Mouse (Mus musculus): ENCODE data around the gene Arhgef1. TPM values are rescaled to one million over a fixed set of nuclear protein-coding genes. Genes with fewer than 3 reads are reported as not detected.
"Not testable (repeated sequence)": the region's sequence is repeated elsewhere in the genome, so short reads cannot be mapped to it uniquely, and the experiment has no call there.

Arhgef1 gene
- total RNA-seq, 1 experiment from 2014 or later = 138 TPM

GRCm38 (mm10) chr7:24890281-24891216 lies 12.2 kb upstream of the Arhgef1 start:
- peak; percentile 66 for DNase-seq

- no peak for DNase-seq
Measured at GRCm38 (mm10) chr7:24891241-24892124, 11.2 kb upstream of the Arhgef1 start.

GRCm38 (mm10) chr7:24892125-24892583 lies 10.6 kb upstream of the Arhgef1 start:
- no peak for DNase-seq

- DNase-seq = not testable (repeated sequence)
Measured at GRCm38 (mm10) chr7:24895749-24896148, 7.0 kb upstream of the Arhgef1 start.

GRCm38 (mm10) chr7:24896269-24896668 lies 6.4 kb upstream of the Arhgef1 start:
- DNase-seq = no peak

DNA sequence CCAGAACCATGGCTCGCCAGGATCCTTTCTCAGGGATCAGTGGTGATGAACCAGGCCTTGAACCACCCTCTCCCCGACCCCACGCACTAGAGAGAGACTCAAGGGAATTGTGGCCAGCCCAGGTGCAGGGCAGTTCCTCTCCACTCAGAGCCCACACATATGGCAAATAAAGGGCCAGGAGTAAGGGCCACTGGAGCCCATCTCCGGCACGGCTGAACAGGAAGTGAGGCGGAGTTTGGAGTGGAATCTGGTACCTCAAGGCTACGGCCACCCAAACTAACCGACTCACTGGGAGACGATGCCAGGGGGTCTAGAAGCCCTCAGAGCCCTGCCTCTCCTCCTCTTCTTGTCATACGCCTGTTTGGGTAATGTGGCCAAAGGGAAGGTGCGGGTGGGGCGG lies 5.5 kb upstream of the Arhgef1 start, which contains the start of gene Cd79a:
Gene Cd79a (plus strand): TSS at position 158 of the 400 bp plus-strand sequence.
- no peak for DNase-seq

- no peak for DNase-seq
Measured at GRCm38 (mm10) chr7:24897959-24898358, 4.8 kb upstream of the Arhgef1 start.

DNA sequence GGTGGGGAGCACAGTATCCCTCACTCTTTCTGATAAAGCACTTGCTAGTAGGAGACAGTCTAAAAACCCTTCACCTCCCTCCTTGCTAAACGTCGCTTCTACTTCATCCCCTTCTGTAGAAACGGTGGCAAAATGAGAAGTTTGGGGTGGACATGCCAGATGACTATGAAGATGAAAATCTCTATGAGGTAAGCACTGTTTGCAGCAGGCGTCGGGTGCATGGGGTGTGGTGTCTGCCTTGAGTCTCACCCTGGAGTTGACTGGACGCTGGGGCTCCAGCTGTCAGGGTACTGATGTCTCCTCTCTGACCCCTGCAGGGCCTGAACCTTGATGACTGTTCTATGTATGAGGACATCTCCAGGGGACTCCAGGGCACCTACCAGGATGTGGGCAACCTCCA lies 1.6 kb upstream of the Arhgef1 start:
- DNase-seq = no peak

GRCm38 (mm10) chr7:24901842-24902241 lies 870 bp upstream of the Arhgef1 start:
- no peak for DNase-seq

DNA sequence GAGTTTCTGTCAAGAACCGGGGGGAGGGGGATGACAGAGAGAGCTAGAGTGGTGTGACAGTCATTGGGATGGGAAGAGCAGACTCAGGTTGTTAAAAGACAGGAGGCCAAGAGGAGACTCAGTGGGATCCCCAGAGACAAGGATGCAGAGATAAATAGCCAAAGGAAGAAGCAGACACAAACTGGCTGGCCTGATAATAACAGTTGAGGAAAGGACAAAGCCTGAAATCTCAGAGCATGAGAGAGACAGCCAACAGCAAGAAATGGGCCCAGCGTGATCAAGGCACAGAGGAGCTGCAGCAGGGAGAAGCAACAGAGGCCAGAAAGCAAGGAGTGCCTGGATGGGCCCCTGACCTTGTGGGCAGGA lies 465 bp upstream of the Arhgef1 start:
- DNase-seq = no peak

DNA sequence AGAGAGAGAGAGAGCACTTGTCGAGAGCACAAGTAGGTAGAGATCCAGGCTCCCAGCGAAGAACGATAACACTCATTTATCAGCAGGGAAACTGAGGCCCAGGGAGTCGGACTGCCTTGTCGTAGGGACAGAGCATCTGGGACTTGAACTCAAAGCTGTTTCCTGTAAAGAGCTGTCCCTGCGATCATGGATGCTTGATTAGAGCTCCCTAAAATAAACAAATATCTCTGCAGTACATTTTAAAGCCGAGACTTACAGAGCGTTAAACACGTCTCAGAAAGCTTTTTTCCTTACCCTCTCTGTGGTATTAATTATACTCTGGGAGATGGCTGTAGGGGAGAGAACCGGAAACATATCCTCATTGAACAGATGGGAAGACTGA lies 723 bp downstream of the Arhgef1 start:
- DNase-seq = no peak

DNA sequence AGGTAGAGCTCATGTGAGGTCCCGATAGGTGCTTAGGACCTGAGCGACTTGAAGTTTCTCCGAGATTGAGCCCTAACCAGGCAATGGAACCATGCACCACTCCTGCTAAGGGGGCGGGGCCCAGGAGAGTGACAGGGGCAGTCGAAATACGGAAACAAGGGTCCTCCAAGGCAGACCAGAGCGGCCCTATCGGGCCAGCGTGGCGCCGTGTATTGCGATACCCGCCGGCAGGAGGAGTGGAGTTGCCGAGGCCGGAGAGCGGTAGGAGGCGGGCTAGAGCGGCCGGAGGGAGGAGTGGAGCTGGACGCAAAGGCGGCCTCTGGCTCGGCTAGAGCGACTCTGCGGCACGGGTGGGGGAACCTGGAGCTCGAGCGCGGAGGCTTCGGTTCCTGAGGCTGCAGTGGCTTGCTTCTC lies 1.4 kb downstream of the Arhgef1 start:
- DNase-seq = peak; percentile 95

GRCm38 (mm10) chr7:24904936-24905335 lies 2.2 kb downstream of the Arhgef1 start:
- DNase-seq = peak; percentile 53

DNA sequence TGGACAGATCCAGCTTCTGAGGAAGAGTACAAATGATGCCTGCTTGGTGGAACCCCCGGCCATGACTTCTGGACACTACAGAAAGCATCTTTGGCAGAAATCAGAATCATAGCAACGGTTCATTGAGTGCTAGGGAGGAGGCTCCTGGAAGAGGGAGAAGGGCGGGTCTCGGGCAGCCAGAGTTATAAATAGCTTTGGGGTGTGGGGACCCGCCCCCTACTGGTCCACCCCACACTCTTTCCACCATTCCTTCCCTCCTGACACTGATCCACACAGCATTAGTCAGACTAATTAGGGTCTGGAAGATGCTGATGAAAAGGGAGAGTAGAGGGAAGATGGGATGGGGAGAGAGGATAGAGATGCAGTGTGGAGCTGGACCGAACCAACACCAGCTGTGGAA lies 3.8 kb downstream of the Arhgef1 start:
- DNase-seq = no peak

GRCm38 (mm10) chr7:24907211-24907748 lies 4.6 kb downstream of the Arhgef1 start:
- no peak for DNase-seq

GRCm38 (mm10) chr7:24912480-24912879 lies 9.8 kb downstream of the Arhgef1 start:
- DNase-seq = no peak

DNA sequence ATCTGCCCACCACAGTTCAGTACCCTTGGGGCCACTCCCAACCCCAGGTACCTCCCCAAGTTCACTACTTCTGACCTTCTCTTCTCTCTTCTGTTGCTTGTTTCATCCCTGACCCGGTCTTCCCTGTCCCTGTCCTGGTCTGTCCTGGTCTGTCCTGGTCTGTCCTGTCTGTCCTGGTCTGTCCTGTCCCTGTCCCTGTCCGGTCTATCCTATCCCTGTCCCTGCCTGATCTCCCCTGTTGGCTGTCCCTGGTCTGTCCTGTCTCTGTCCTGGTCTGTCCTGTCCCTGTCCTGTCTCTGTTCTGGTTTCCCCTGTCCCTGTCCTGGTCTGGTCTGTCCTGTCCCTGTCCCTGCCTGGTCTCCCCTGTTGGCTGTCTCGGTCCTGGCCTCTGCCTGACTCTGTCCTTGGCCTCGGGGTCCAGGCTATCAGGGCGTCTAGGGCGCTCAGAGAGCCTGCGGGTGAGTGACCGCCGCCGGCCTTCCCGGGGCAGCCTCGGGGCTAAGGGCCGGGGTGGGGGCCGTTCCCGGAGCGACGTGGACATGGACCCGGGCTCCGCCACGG lies 16.1 kb downstream of the Arhgef1 start:
- DNase-seq = no peak

DNA sequence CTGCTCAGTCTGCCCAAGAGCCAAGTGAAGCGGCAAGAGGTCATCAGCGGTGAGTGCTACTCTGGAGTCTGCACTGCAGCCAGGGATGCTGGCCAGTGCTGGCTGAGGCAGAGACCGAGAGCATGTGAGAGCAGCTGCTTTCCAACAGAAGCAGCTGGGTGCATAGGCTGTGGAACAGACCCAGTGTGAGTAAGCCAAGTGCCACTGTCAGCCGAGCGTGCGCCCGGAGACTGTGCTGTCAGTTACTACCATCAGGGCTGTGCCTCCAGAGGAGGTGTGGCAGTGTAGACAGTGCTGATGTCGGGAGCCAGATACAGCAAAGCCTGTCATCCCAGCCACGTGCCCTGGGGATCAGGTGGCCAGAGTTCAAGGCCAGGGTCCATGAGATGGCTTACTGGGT lies 17.0 kb downstream of the Arhgef1 start:
- no peak for DNase-seq

DNA sequence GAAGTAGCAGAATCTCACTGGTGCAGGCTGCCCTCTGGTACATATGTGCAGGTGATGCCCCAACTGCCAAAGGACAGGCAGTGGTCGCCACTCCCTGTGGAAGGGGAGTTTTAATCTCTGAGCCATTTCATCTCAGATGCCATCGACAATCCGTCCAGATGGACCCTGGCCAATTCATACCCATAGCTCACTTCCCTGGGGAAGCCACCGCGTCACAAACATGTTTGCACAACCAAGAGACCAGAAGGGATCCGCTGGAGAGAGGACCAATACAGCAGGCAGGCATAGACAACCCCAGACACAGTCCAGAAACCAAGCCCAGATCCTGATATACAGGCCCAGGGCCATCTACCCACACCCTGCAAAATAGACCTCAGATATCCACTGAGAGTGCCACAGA lies 27.8 kb downstream of the Arhgef1 start:
- no peak for DNase-seq

DNA sequence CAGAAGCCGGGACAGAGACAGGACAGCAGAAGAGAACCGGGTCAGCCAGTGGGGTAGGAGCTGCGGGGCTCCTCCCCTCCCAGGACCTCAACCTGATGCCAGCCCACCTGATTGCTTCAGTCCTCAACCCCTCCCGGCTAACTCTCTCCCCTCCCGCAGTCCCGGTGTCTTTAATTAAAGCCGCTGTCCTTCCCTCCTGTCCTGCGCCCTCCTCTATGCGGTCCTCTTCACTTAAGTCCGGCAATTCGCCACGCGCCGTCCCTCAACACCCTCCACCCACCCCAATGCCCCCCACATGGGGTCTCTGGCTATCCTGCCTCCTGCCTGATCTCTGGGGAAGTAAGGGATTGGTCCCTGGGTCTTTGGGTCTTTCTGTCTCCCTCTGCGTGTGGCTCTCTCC lies 28.9 kb downstream of the Arhgef1 start:
- DNase-seq = no peak

GRCm38 (mm10) chr7:24943641-24944040 lies 40.9 kb downstream of the Arhgef1 start:
- DNase-seq = no peak

DNA sequence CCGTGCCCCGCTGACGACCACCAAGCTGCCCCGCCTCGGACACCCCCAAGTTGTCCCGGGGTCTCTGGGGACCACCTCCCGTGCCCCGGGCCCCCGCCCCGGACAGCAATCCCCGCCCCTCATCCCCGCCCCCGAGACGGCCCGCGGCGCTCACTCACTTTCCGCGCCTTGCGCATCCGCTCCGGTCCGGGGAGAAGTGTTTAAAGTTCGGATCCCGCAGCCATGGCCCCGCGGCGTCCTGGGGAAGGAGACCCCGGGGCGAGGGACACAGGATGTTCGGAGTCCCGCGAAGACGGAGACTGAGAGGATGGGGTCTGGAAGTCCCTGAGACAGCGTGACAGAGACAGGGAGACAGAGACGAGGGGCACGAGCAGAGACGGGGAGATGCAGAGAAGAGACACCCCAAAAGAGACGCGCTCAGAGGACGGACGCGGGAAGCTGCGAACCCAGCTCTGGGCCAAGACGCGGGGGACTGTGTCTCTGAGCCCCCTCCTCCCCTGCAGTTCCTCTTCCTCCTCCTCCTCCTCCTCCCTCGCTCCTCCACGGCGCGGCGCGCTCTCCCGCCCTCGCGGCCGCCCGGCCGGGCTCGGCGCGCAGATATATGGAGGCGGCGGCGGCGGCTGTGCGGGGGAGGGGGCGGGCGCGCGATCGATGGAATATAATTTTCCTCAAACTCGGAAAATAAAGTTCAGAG lies 41.7 kb downstream of the Arhgef1 start, which contains the start of gene Gm4881:
Gene Gm4881 (minus strand): TSS at position 238 of the 694 bp plus-strand sequence.
- DNase-seq = no peak

Data from adrenal gland, postnatal 25 days (tissue).